Mouse (Mus musculus): ENCODE data around the gene Tnrc6b.
"Not testable (repeated sequence)": the region's sequence is repeated elsewhere in the genome, so short reads cannot be mapped to it uniquely, and the experiment has no call there.

Tnrc6b gene

DNA sequence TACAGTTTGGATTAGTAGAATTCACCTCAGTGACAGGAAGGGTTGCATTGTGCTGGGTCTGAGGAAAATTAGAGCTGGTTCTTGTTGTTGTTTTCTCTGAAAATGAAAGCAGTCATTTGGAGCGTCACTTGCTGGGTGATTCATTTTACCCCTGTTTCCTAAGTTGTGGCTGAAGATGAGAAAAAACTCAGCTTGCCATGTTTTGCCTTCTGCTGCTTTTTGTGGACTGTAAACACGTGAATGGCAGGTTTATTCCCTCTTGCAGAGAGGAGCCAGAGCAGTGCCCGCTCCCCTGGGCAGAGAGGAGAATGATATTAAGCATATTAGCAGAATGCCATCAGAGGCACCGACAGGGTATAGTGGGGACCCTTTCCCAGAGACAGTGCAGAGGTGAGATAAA, 89.7 kb downstream of the Tnrc6b start:
- in situ Hi-C loops (cut with MboI; ENCODE audit: low pct_unique_long_range_greater_than_20kb in 1 of 2, low sequenced_read_pairs in 2 of 2, unreplicated experiment in 1 of 2) = no loop called here

DNA sequence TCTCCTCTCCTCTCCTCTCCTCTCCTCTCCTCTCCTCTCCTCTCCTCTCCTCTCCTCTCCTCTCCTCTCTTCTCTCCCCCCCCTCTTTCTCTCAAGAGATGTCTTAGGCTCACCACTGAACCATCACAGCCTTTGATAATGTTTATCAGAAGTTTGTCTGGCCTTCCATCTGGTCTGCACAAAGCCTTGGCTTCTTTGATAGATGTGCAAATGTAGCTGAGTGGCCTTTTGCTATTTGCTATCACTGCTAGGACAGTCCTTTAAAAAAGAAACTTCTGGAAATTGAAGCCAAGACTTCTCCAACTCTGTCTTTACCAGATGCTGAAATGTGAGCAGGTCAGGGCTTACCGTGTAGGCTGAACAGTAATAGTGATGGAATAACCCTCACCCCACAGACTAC, 90.5 kb downstream of the Tnrc6b start:
- in situ Hi-C loops (cut with MboI; ENCODE audit: low pct_unique_long_range_greater_than_20kb in 1 of 2, low sequenced_read_pairs in 2 of 2, unreplicated experiment in 1 of 2) = no loop called here

DNA sequence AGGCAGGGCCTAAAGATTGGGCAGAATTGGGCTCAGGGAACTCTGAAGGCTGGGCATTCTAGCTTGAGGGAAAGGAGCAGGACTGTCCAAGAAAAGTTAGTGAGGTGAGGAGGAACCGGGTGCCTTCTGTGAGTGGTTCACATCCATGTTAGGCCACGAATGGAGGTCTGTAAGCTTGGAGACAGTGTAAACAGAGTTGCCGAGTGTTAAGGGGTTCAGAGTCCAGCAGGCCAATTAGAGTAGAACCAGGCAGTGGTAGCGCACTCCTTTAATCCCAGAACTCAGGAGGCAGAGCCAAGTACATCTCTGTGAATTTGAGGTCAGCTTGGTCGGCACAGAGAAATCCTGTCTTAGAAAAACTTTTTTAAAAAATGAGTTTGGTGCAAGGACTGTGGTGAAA, 96.0 kb downstream of the Tnrc6b start:
- in situ Hi-C loops (cut with MboI; ENCODE audit: low pct_unique_long_range_greater_than_20kb in 1 of 2, low sequenced_read_pairs in 2 of 2, unreplicated experiment in 1 of 2) = no loop called here

DNA sequence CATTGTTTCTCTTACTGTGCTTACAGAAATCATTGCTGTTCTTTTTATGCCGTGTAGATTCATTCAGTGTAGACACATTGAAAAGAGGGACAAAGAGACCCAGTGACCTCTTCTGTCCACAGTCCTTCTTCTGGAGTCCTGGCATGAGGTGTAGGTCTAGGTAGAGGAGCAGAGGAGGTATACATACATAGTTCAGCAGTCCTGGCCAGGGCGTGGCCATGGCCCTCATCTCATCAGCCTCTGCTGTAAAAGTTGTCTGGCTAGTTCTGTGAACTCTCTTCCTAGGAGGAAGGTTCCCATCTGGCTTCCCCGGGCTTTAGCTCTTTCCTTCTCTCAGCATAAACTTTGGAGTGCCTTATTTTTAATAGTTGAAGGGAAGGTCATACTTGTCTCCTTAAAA, 99.1 kb downstream of the Tnrc6b start:
- in situ Hi-C loops (cut with MboI; ENCODE audit: low pct_unique_long_range_greater_than_20kb in 1 of 2, low sequenced_read_pairs in 2 of 2, unreplicated experiment in 1 of 2) = no loop called here

DNA sequence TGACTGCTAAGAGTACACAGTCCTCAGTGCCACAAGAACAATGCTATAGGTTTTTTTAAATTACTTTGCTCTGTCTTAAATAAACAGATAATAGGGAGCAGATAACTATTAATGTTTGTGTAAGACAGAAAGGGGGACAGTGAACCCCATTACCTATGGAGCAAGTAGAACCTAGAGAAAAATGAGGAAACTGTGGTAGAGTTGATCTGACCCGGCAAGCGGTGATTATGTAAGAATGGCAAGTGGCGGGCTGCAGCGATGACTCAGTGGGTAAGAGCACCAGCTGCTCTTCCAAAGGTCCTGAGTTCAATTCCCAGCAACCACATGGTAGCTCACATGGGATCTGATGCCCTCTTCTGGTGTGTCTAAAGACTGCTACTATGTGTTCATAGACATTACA, 101.7 kb downstream of the Tnrc6b start:
- in situ Hi-C loops (cut with MboI; ENCODE audit: low pct_unique_long_range_greater_than_20kb in 1 of 2, low sequenced_read_pairs in 2 of 2, unreplicated experiment in 1 of 2) = no loop called here

DNA sequence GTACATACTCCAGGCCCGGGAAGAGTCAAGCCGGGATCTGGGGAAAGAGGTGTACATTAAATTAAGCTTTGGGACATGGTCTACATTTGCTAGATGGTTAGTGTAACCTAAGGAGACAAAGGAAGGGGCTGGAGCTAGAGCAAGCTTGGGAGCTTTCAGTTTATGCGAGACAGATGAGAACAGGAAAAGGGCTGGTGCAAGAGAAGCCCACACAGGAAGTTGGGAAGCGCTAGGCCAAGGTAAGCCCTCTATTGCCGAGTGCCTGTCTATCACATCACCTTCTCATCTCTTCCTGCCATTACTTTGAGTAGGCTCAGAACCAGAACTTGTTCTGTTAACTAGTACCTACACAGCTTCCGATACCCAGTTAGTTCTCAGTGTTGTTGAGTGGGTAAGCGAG, 103.7 kb downstream of the Tnrc6b start:
- in situ Hi-C loops (cut with MboI; ENCODE audit: low pct_unique_long_range_greater_than_20kb in 1 of 2, low sequenced_read_pairs in 2 of 2, unreplicated experiment in 1 of 2) = no loop called here

DNA sequence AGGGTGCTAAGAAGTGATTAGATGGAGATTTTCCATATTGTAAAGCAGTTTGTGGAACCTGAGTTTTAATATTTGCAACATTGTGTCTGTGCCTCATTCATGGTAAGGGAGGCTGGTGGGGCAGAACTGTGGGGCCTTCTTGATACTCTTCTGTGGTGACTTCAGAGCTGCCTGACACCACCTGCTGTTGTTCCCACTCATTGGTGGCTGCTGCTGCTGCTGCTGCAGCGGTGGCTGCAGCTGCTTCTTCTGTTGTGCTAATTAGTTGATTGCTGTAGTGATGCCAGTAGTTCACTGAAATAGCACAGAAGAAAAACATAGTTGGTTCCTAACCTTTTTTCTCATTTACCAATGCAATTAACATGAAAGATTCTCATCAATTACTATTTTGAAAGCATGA, 111.2 kb downstream of the Tnrc6b start:
- in situ Hi-C loops (cut with MboI; ENCODE audit: low pct_unique_long_range_greater_than_20kb in 1 of 2, low sequenced_read_pairs in 2 of 2, unreplicated experiment in 1 of 2) = no loop called here

DNA sequence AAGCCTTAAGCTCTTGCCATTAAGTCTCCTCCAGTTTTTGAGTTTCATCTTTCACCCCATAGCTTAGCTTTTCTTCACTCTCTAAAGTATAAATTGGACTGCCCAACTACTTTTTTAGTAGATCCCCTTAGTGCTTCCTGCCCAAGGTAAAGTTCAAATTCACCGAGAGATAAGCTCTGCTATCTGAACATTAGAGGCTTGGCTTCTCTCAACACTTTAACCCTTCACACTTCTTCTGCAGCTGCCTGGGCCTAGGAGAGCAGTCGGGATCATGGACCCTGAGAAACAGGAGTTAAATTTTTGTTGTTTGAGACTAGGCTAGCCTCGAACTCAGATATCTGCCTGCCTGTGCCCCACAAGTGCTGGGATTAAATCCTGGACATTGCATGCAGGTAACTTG, 120.1 kb downstream of the Tnrc6b start:
- in situ Hi-C loops (cut with MboI; ENCODE audit: low pct_unique_long_range_greater_than_20kb in 1 of 2, low sequenced_read_pairs in 2 of 2, unreplicated experiment in 1 of 2) = no loop called here

DNA sequence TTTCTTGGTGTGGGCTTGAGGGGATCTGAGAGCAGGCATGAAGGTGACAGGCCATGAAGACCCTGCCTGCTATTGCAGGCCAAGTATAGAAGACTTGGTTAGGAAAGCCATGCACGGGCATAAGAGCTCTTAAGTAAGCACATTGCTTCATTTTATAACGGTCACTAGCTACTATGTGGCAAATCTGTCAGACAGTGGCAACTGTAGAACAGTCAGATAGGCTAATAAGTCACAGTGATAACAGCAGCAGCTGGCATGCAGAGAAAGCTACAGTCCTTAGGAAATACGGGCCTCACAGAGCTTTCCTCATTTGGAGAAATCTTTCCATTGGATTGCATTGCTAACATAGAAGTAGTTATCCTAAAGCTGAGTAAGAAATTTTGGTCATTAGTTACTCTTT, 121.7 kb downstream of the Tnrc6b start:
- in situ Hi-C loops (cut with MboI; ENCODE audit: low pct_unique_long_range_greater_than_20kb in 1 of 2, low sequenced_read_pairs in 2 of 2, unreplicated experiment in 1 of 2) = no loop called here

DNA sequence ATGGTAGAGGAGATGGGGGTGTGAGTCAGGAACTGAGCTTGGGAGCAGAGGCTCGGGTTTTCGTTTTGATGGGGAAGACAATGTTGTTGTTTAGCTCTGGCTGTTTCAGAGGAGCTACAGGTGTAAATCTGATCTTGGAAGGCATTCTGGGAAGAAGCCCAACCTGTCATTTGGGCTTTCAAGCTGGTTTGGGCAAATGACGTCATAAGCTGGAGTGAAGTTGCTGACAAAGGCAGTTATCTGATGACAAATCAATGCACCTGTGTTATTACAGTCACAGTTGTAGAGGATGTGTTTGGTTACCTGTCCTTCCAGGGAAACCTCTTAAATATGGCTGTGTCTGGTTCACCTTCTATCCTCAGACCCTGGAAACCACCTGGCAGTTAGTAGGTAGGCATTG, 125.1 kb downstream of the Tnrc6b start:
- in situ Hi-C loops (cut with MboI; ENCODE audit: low pct_unique_long_range_greater_than_20kb in 1 of 2, low sequenced_read_pairs in 2 of 2, unreplicated experiment in 1 of 2) = no loop called here

DNA sequence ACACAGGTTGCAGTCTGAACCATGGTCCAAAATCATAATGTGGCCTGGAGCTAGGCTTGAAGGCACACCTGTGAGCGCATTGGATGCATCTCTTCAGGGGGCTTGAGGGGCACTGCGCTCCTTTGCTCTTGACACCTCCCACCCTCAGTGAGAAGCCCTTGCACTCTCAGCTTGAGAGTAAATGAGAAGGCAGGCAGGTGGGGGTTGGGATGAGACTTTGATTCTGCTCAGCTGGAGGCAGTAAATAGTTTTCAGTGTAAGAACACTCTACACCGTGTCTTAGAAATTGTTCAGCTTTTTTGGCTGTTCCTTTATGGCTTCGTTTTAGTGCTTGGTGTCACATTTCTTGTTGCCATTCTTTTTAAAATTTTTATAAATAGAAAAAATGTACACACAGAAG, 127.7 kb downstream of the Tnrc6b start:
- in situ Hi-C loops (cut with MboI; ENCODE audit: low pct_unique_long_range_greater_than_20kb in 1 of 2, low sequenced_read_pairs in 2 of 2, unreplicated experiment in 1 of 2) = no loop called here

DNA sequence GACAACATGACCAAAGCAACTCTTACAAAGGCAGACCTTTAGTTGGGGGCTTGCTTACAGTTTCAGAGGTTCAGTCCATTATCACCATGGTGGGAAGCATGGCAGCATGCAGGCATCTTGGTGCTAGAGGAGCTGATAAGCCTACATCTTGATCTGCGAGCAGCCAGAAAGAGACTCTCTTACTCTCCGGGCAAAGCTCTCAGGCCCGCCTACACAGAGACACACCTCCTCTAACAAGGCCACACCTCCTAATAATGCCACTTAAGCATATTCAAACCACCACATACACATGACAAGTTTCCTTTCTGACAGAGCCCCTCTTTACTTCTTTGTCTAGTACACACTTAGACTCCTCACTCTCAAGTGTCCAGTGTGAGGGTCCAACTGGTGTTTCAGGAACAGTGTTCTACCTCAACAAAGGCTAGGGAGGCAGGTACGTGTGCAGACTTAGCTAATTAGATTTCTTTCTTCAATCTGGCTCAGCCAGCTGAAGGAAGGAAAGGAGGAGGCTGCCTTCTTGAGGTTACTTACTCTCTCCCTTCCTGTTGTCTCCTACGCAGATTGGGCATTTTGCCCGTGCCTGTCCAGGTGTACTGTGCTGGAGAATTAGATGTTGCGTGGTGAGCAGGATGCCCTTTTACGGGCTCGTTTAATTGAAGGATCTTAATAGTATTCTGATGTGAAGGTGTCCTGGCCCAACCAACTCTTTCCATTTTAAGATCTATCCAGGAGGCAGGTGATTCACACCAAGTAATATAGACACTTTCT, 128.7 kb downstream of the Tnrc6b start:
- in situ Hi-C loops (cut with MboI; ENCODE audit: low pct_unique_long_range_greater_than_20kb in 1 of 2, low sequenced_read_pairs in 2 of 2, unreplicated experiment in 1 of 2) = no loop called here

DNA sequence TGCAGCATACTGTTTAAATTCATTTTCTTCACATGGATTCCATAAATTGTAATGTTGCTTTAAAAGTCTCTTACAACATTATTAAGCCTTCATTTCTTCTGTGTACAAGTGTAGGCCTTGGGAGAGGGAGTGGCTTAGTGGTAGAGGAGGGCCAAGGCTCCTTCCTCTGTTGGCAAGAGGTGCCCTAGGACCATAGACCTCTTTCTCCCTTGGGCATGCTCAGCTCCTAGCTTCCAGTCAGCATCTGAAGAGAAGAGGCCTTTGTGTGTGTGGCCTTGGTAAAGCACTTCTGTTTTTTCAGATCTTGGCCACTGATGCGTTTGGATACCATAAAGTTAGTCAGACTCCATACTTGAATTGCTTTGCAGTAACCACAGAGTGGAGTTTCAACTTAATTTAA, 133.1 kb downstream of the Tnrc6b start:
- in situ Hi-C loops (cut with MboI; ENCODE audit: low pct_unique_long_range_greater_than_20kb in 1 of 2, low sequenced_read_pairs in 2 of 2, unreplicated experiment in 1 of 2) = no loop called here

DNA sequence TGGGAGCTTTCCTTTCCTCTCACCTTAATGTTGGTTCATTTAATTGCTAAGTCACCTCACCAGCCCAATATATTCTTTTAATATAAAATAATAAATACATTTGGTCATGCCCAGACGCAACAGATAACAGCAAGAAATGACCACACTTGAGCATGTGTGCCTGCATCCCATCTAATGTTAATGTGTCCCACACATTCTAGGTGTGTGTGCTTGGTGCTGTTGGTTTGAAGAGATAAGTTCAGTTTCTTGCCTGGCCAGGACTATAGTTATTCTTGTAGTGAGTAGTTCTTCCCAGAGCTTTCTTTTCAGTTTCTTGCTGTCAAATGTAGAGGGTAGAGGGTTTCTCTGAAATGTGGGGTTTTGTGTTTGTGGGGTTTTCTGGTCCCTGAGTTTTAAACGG, 133.8 kb downstream of the Tnrc6b start:
- in situ Hi-C loops (cut with MboI; ENCODE audit: low pct_unique_long_range_greater_than_20kb in 1 of 2, low sequenced_read_pairs in 2 of 2, unreplicated experiment in 1 of 2) = no loop called here

DNA sequence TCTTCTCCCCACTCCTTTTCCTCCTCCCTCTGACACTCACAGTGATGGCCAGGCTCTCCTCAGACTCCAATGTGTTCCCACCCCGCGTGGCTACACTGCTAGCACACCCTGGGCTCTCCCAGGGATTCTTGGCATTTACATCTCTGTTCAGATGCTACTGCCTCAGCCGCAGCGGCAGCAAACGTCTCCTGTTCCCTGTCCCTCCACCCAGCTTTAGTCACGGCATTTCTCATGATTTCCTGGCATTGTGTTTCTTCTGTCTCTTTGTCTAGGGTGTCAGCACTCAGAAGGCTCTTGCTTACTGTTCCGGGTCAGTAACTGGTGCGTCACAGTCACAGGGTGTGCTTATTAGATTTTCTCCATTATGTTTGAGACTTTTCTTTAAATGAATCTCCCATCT, 138.9 kb downstream of the Tnrc6b start:
- in situ Hi-C loops (cut with MboI; ENCODE audit: low pct_unique_long_range_greater_than_20kb in 1 of 2, low sequenced_read_pairs in 2 of 2, unreplicated experiment in 1 of 2) = no loop called here

DNA sequence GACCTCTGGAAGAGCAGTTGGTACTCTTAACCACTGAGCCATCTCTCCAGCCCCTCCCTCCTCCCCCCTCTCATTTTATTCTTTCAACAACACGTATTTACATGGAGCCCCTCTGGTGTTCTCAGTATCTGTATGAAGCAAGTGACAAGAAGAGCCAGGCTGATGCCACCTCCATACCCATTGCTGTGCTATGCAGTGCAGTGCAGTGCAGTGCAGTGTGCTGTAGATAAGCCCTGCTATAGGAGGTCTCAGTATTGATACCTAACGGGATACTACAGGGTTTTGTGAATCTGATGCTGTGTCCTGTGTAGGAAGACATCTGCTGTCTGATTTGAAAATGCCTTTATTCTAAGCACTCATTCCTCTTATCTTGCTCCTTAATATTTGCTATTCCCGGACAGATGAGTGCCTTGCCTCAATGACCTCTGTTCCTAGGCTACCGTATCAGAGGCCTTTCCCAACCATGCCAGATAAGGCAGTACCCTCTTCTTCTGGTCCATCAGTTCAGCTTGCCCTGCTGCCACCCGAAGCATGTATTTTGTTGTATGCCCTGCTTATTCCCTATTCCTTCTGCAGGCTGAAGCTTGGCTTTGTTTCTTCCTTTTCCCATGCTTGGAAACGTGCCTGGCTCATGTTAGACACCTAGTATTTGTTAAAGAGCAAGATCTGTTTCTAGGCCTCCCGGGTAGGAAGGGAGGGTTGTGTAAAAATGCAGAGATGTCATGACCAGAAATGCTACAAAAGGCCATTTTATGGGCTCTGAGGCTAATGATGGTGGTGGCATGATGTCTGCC, 139.8 kb downstream of the Tnrc6b start:
- in situ Hi-C loops (cut with MboI; ENCODE audit: low pct_unique_long_range_greater_than_20kb in 1 of 2, low sequenced_read_pairs in 2 of 2, unreplicated experiment in 1 of 2) = no loop called here

DNA sequence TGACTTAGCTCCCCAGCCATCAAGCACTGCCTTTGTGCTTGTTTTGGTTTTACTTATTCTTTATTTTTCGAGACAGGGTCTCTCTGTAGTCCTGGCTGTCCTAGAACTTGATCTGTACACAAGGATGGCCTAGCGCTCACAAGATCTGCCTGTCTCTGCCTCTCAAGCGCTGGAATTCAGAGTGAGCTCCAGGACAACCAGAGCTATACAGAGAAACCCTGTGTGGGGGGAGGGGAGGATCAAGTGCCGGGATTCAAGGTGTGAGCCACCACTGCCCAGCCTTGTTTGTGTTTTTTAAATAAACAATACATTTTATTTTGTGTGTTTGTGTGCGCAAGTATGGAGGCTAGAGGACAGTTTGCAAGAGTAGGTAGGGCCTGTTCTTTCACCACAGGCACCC, 141.0 kb downstream of the Tnrc6b start:
- in situ Hi-C loops (cut with MboI; ENCODE audit: low pct_unique_long_range_greater_than_20kb in 1 of 2, low sequenced_read_pairs in 2 of 2, unreplicated experiment in 1 of 2) = no loop called here

DNA sequence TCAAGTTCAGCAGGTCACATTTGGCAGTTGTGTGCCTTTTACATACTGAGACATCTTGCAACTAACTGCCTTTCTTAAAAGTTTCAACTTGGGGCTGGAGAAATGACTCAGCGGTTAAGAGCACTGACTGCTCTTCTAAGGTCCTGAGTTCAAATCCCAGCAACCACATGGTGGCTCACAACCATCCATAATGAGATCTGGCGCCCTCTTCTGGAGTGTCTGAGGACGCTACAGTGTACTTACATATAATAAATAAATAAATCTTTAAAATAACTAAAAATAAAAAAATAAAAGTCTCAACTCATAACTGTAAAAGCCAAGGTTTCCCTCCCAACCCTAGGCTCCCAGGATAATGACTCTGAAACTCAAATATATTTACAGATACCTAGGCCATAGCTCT, 141.4 kb downstream of the Tnrc6b start:
- in situ Hi-C loops (cut with MboI; ENCODE audit: low pct_unique_long_range_greater_than_20kb in 1 of 2, low sequenced_read_pairs in 2 of 2, unreplicated experiment in 1 of 2) = not testable (repeated sequence)

DNA sequence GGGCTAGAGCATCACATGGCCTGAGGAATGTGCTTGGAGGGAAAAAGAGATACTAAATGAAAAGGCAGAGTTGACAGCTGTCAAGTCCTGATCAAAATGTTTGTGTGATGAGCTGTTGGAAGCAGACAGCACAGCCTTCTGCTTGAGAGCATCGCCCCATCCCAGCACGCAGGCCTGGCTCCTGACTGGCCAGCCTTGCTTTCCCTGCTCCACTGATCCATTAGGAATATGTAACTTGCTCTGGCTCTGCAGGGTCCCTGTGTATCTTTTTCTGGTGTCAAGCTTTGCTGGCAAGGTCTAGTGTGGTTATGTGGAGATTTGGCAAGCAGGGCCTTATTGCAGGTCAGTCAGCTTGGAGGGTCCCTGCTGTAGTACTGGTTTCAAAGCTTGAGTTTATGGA, 148.3 kb downstream of the Tnrc6b start:
- in situ Hi-C loops (cut with MboI; ENCODE audit: low pct_unique_long_range_greater_than_20kb in 1 of 2, low sequenced_read_pairs in 2 of 2, unreplicated experiment in 1 of 2) = no loop called here

DNA sequence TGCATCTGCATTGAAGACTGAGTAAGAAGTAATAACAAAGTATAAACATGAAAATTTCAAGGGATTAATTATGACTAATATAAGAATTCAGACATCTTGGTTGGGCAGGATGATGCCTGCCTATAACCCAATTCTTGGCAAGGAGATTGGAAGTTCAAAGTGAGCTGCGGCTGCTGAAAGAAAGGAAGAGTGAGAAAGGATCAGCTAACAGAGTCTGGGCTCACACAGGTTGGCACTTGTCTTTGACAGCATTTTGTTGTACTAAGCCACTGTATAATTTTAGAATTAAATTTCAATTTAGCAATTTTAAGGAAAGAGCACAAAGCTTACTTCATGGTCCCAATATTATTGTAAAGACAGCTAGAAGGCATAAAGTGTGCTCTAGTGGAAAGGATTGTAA, 150.2 kb downstream of the Tnrc6b start:
- in situ Hi-C loops (cut with MboI; ENCODE audit: low pct_unique_long_range_greater_than_20kb in 1 of 2, low sequenced_read_pairs in 2 of 2, unreplicated experiment in 1 of 2) = no loop called here
